Mouse (Mus musculus): Measurements from ENCODE around the gene Ezh1. TPM values are rescaled to one million over a fixed set of nuclear protein-coding genes. Genes with fewer than 3 reads are reported as not detected.

Gene Ezh1
- total RNA-seq, 2 experiments from 2014 or later = 29.5 to 35.6 TPM

- no peak for DNase-seq (ENCODE audit: low spot score in 2 of 2)
Observed at GRCm38 (mm10) chr11:101216936-101217335, 9.3 kb downstream of the Ezh1 start.

DNA sequence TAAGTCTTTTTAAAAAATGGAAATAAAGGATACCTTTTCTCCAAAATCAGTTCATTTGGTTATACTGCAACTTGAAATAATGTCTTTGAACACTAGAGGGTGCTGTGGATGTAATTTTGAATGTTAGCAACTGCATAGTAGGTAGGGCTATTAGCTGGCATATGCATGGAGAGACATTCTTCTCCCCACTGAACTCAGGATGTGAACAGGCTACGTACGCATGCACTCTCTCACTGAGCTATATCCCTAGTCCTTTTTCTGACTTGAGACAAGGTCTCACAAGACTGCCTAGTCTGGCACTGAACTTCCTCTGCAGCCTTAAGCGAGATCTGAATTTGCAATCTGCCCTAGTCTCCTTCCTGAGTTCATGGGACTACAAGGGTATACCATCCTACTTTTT is 14.3 kb downstream of the Ezh1 start:
- no peak for DNase-seq (ENCODE audit: low spot score in 2 of 2)

DNA sequence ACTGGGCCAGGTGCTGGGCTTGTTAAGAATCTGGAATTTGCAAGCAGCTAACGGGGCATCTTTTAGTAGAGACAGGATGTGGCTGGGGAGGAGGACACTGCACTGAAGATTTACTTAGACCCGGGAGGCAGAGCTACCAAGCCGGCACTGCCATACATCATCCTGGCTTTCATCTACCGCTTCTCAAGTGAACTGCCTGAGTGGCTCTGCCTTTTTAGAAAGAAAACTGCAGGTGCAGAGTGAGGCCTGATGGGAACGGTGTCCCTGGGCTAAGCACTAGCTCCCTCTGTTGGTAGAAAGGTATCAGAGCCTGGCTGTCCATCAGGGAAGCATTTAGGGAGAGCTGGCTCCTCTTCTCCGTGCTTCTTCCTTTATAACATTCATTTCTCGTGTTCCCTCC is 25.3 kb downstream of the Ezh1 start:
- DNase-seq (ENCODE audit: low spot score in 2 of 2) = no peak

DNA sequence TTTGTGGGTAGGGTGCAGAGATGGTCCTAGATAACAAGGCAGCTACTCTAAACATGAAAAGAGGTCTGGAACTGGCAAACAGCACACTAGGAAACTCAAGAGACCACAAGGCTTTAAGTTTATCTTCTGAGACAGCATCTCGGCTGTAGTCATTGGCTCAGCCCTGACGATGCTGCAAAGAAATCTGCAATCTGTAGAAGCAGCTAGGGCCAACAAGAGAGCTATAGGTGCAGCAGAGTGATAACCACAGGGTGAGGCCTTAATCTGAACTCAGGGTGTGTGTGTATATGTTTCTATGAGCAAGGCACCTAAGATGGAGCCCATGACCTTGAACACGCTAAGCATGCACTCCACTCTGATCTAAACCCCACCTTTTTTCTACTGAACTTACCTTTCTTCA is 26.7 kb downstream of the Ezh1 start:
- no peak for DNase-seq (ENCODE audit: low spot score in 2 of 2)

DNA sequence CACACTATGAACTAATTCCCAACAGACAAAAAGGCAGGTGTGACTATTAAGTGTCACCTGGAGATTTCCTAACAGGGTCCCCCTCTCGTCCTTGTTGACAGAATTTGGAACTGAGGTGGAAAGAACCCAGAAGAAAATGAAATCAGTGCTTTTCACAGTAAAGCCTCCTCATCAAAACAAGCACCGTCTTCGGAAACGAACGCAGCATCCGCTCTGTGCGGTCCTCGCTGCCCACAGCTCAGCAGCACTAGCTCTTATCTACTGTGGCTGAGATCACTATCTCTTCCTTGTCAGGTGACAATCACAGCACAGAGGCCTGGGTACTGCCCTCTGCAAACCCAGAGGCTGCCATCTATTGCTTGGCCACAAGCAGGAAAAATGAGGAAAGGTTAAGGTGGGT is 30.1 kb downstream of the Ezh1 start:
- DNase-seq (ENCODE audit: low spot score in 2 of 2) = no peak

- no peak for DNase-seq (ENCODE audit: low spot score in 2 of 2)
Observed at GRCm38 (mm10) chr11:101195571-101195970, 30.7 kb downstream of the Ezh1 start.

DNA sequence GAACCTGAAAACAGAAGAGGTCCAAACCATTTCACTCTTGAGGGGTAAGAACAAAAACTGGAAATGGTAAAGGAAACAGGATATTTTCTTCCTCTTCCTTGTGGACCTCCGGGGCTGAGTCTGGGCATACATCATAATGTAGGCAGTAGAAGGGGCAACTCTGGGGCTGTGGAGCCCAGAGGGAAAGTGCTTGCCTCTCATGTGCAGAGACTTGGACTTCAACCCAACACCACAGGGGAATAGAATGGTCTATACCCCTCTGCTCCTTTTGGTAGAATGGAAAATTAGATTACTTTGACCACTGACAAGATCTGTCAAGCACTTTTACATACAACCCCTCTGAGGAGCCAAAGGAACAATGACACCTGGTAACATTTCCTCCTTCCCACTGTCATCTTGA is 31.2 kb downstream of the Ezh1 start:
- DNase-seq (ENCODE audit: low spot score in 2 of 2) = no peak

GRCm38 (mm10) chr11:101194643-101195042 is 31.6 kb downstream of the Ezh1 start:
- no peak for DNase-seq (ENCODE audit: low spot score in 2 of 2)

DNA sequence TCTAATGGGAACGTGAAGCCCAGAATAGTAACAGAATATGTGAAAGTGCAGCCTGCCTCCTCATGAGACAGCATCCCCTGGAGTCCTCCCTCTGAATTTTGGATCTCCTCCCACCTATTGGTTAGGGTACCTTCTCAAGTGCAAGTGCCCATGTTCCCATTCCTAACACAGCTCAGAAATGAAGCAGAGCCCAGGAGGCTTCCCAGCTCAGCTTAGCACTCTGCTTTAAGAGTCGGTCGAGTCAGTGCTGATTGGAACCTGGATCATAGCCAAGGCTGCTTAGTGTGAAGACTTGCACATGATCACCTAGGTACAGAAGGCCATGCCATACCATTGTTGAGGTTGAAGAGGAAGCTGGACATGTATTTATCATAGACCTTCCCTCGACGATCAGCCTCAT is 32.1 kb downstream of the Ezh1 start:
- no peak for DNase-seq (ENCODE audit: low spot score in 2 of 2)

- no peak for DNase-seq (ENCODE audit: low spot score in 2 of 2)
Observed at GRCm38 (mm10) chr11:101193076-101193475, 33.2 kb downstream of the Ezh1 start.

GRCm38 (mm10) chr11:101192646-101193045 is 33.6 kb downstream of the Ezh1 start:
- no peak for DNase-seq (ENCODE audit: low spot score in 2 of 2)

DNA sequence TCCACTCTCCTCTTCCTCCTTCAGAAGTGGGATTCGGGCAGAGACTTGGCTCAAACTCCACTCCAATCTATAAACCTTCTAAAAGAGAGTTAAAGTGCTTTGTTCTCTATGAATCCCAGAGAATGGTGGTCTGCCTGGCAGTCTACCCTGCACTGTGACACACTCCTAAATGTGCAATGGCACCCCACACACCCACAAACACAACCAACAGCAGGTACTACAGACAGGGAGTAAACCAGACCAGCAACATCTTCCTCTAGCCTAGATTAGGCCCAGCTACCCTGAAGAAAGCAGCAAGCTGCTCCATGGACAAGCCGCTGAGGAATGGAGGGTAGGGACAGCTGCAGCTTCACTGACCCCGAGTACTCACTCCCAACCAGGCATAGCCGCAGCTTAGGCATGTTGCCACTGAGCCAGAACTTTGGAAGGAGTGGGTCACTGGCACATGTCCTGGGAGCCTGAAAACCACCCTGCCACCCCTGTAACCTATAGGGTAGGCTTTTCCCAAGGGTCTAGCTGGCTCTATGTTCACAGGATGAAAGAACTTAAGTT is 34.3 kb downstream of the Ezh1 start:
- DNase-seq (ENCODE audit: low spot score in 2 of 2) = no peak

- DNase-seq (ENCODE audit: low spot score in 2 of 2) = no peak
Observed at GRCm38 (mm10) chr11:101190913-101191907, 35.1 kb downstream of the Ezh1 start.

GRCm38 (mm10) chr11:101190181-101190912 is 35.9 kb downstream of the Ezh1 start:
- no peak for DNase-seq (ENCODE audit: low spot score in 2 of 2)

DNA sequence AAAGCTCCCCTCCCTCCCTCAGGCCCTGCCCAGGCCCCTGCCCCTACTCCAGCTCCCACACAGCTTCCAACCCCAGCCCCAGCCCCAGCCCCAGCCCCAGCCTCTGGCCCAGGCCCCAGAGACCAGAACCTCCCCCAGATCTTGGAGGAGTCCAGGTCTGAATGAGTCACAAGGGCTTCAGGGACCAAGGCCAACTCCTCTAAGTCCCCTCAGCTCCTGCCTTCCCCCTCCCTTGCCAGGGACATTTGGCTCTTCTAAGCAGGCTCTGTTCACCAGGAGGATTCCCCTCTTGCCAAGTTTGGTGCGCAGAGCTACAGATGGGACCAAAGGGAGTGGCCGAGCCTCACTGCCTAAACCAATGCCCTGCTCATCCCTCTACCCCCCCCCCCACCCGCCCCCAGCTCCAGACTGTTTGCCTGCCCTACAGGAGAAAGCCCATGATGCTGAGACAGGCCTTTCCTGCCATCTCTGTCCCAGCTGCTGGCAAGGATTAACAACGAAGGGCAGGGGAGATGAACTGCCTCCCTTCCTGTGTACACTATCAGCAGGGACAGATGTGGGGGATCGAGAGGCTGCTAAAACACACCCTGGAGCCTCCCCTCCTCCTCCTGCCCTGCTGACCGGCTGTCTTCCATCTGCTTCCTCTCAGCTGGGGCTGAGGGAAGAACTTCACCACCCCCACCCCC is 36.6 kb downstream of the Ezh1 start:
- DNase-seq (ENCODE audit: low spot score in 2 of 2) = no peak

DNA sequence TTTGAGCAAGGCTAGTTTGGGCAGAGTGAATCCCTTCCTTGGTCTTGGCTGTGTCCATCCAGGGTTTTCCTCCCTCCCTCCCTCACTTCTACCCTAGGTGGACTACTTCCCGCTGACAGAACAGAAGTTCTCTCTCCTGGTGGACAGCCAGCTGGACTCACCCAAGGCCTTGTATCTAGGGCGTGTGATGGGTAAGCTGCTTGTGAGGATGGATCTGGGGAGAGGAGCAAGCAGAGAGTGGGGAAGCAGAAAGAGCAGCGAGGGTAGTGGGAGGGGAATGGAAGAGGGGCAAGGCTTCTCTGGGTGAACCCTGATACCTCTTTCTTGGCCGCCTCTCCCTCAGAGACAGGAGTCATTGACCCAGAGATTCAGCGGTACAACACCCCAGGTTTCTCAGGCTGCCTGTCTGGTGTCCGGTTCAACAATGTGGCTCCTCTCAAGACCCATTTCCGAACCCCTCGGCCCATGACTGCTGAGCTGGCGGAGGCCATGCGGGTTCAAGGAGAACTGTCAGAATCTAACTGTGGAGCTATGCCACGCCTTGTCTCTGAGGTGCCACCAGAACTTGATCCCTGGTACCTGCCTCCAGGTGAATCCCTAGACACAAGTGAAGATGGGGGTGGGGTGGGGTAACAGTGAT is 38.0 kb downstream of the Ezh1 start:
- no peak for DNase-seq (ENCODE audit: low spot score in 2 of 2)

DNA sequence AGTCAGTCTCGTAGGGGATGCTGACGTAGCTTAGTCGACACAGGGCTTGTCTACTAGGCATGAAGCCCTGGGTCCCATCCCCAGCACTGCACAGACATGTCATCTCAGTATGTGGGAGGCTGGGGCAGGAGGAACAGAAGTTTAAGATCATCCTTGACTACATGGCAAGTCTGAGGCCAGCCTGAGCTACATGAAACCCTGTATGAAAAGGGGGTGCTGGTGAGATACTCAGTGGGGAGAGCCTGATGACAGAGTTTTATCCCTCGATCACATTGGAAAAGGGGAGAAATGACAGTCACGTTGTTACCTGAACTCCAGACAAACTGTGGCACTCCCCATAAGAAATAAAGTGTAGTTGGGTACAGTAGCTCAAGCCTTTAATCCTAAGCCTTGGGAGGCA is 38.7 kb downstream of the Ezh1 start:
- DNase-seq (ENCODE audit: low spot score in 2 of 2) = no peak

DNA sequence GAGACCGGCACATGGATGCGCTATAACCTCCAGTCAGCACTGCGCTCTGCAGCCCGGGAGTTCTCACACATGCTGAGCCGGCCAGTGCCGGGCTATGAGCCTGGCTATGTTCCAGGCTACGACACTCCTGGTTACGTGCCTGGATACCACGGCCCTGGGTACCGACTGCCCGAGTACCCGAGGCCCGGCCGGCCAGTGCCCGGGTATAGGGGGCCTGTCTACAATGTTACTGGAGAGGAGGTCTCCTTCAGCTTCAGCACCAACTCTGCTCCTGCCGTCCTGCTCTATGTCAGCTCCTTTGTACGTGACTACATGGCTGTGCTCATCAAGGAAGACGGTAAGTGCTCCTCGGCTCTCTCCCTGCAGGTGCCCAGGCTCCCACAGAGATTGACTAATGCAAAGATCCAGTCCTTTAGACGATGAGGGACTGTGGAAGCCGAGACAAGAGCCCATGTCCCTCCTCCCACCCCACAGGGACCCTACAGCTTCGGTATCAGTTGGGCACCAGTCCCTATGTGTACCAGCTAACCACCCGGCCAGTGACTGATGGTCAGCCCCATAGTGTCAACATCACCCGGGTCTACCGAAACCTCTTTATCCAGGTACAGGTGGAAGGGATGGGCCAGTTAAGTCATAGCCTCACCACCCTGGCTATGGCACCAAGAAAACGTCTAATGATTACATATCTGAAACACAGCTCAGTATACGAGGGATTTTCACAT is 39.6 kb downstream of the Ezh1 start:
- DNase-seq (ENCODE audit: low spot score in 2 of 2) = no peak

GRCm38 (mm10) chr11:101185441-101185840 is 40.8 kb downstream of the Ezh1 start:
- no peak for DNase-seq (ENCODE audit: low spot score in 2 of 2)

- DNase-seq (ENCODE audit: low spot score in 2 of 2) = no peak
Observed at GRCm38 (mm10) chr11:101184984-101185383, 41.3 kb downstream of the Ezh1 start.
